Mouse (Mus musculus): ENCODE results near the gene Stard3. TPM values are rescaled to one million over a fixed set of nuclear protein-coding genes. Genes with fewer than 3 reads are reported as not detected.

The Stard3 gene
- polyA plus RNA-seq, 1 experiment, result 131 TPM

DNA sequence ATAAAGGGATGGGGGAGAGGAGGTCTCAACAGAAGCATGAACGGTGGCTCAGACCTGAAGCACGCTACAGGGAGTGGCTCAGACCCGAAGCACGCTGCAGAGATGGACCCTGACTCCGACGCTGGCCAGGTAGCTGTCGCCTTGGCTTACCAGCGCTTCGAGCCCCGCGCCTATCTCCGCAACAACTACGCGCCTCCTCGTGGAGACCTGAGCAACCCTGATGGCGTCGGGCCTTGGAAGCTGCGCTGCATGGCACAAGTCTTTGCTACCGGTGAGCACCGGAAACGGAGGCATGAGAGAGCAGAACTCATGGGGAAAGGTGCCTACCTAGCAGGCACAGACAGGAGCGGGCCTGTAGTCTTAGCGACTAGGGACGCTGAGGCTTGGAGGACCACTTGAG is 28.4 kb downstream of the Stard3 start:
- WGBS, result 15% methylated on average over 24 of the region's 24 CpGs
- H3K4me3 ChIP-seq (replicated peaks; ENCODE audit: extremely low read depth, low read depth, low read length), result no peak overlapping the region

GRCm38 (mm10) chr11:98387056-98387577 is 28.9 kb downstream of the Stard3 start:
- WGBS, result 51% methylated on average over 14 of the region's 14 CpGs

More for the DNA sequence above, 28.4 kb downstream of the Stard3 start:
- no peak for DNase-seq
- TF ChIP-seq CTCF (IDR thresholded peaks at IDR 0.05; ENCODE audit: insufficient read depth, low read length), result no peak
- peaks cover 3% of the 10 kb centered on the region; the same call in 1 of the 2 replicates for H3K4me1 ChIP-seq (ENCODE audit: control insufficient read depth, insufficient read depth, low read length)

DNA sequence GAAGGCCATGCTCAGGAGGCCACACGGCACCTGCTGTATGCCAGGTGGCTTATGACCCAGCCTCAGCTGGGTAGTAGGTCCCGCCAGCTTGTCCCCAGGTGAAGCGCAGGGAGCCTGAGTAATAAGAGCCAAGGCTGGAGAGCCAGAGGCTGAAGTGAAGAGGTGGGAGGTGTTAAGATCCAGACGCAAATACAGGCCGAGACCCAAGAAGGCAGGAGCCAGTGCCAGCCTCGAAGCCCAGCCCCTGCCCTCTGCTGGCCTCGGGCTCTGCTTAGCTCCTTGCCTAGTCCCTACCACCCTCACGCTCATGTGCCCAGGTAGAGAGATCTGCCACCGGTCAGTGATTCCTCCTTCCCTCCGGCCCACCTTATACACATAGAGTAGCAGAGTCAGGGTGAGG is 30.1 kb downstream of the Stard3 start:
- TF ChIP-seq CTCF (IDR thresholded peaks at IDR 0.05; ENCODE audit: insufficient read depth, low read length) (0 out of 2 replicates have a peak, but pooled peaks have one; percentile 13), POLR2A (IDR thresholded peaks at IDR 0.05; ENCODE audit: borderline replicate concordance, extremely low read depth, low read depth, low read length) (peak; percentile 3; the same call in 1 of the 2 replicates)
- WGBS, result 57% methylated on average over 10 of the region's 10 CpGs
- no peak for DNase-seq

More at GRCm38 (mm10) chr11:98387056-98387577, 28.9 kb downstream of the Stard3 start:
- Histone ChIP-seq H3K4me3 (replicated peaks; ENCODE audit: extremely low read depth, low read depth, low read length) (no peak overlapping the region), H3K4me1 (ENCODE audit: control insufficient read depth, insufficient read depth, low read length) (peaks cover 3% of the 10 kb centered on the region; the same call in 1 of the 2 replicates)
- DNase-seq, result no peak
- TF ChIP-seq POLR2A (IDR thresholded peaks at IDR 0.05; ENCODE audit: borderline replicate concordance, extremely low read depth, low read depth, low read length), result no peak
- no peak for TF ChIP-seq CTCF (IDR thresholded peaks at IDR 0.05; ENCODE audit: insufficient read depth, low read length)

GRCm38 (mm10) chr11:98389221-98389780 is 31.1 kb downstream of the Stard3 start:
- TF ChIP-seq POLR2A (IDR thresholded peaks at IDR 0.05; ENCODE audit: borderline replicate concordance, extremely low read depth, low read depth, low read length), result no peak
- peak; percentile 68 for TF ChIP-seq CTCF (IDR thresholded peaks at IDR 0.05; ENCODE audit: insufficient read depth, low read length)
- peaks cover 8% of the 10 kb centered on the region for H3K4me1 ChIP-seq (ENCODE audit: control insufficient read depth, insufficient read depth, low read length)
- WGBS, result 30% methylated on average over 9 of the region's 9 CpGs
- H3K4me3 ChIP-seq (replicated peaks; ENCODE audit: extremely low read depth, low read depth, low read length), result no peak overlapping the region
- peak; percentile 57 for DNase-seq

More for the DNA sequence above, 30.1 kb downstream of the Stard3 start:
- H3K4me1 ChIP-seq (ENCODE audit: control insufficient read depth, insufficient read depth, low read length), result peaks cover 5% of the 10 kb centered on the region; the same call in 1 of the 2 replicates
- H3K4me3 ChIP-seq (replicated peaks; ENCODE audit: extremely low read depth, low read depth, low read length), result no peak overlapping the region

GRCm38 (mm10) chr11:98390141-98390540 is 32.0 kb downstream of the Stard3 start:
- no peak for TF ChIP-seq CTCF (IDR thresholded peaks at IDR 0.05; ENCODE audit: insufficient read depth, low read length)
- no peak for TF ChIP-seq POLR2A (IDR thresholded peaks at IDR 0.05; ENCODE audit: borderline replicate concordance, extremely low read depth, low read depth, low read length)
- no peak overlapping the region for H3K4me3 ChIP-seq (replicated peaks; ENCODE audit: extremely low read depth, low read depth, low read length)
- DNase-seq, result no peak
- peaks cover 9% of the 10 kb centered on the region for H3K4me1 ChIP-seq (ENCODE audit: control insufficient read depth, insufficient read depth, low read length)
- WGBS, result 82% methylated on average over 12 of the region's 12 CpGs

DNA sequence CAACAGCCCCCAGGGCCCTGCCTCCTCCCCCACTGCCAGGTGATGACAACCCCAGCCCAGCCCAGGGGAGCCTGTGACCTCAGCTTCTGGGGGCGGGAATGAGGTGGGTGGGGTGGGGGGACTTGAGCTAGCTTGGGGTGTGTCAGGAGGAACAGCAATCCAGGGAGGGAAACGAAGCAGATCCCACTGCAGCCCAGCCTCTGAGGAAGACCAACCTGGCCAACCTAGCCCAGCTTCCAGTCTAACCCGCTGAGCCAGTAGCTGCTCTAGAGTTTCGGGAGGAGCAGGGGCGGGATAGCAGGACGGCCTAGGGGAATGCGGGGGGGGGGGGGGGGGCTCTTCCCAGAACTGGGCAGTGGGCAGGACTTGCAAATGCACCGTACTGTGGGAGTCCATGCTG is 33.9 kb downstream of the Stard3 start:
- TF ChIP-seq CTCF (IDR thresholded peaks at IDR 0.05; ENCODE audit: insufficient read depth, low read length) (no peak), POLR2A (IDR thresholded peaks at IDR 0.05; ENCODE audit: borderline replicate concordance, extremely low read depth, low read depth, low read length) (no peak)
- 36% methylated on average over 8 of the region's 8 CpGs for WGBS
- Histone ChIP-seq H3K4me3 (replicated peaks; ENCODE audit: extremely low read depth, low read depth, low read length) (no peak overlapping the region), H3K4me1 (ENCODE audit: control insufficient read depth, insufficient read depth, low read length) (peaks cover 11% of the 10 kb centered on the region)
- no peak for DNase-seq

- H3K4me1 ChIP-seq (ENCODE audit: control insufficient read depth, insufficient read depth, low read length), result peaks cover 11% of the 10 kb centered on the region
- no peak for DNase-seq
- 71% methylated on average over 4 of the region's 4 CpGs for WGBS
Observed at GRCm38 (mm10) chr11:98392645-98393044, 34.5 kb downstream of the Stard3 start.

GRCm38 (mm10) chr11:98393317-98393716 is 35.1 kb downstream of the Stard3 start:
- Histone ChIP-seq H3K4me1 (ENCODE audit: control insufficient read depth, insufficient read depth, low read length) (peaks cover 11% of the 10 kb centered on the region), H3K4me3 (replicated peaks; ENCODE audit: extremely low read depth, low read depth, low read length) (no peak overlapping the region)
- WGBS, result 60% methylated on average over 6 of the region's 6 CpGs
- peak; percentile 72 for DNase-seq
- TF ChIP-seq POLR2A (IDR thresholded peaks at IDR 0.05; ENCODE audit: borderline replicate concordance, extremely low read depth, low read depth, low read length), result no peak
- TF ChIP-seq CTCF (IDR thresholded peaks at IDR 0.05; ENCODE audit: insufficient read depth, low read length), result no peak

More at GRCm38 (mm10) chr11:98392645-98393044, 34.5 kb downstream of the Stard3 start:
- H3K4me3 ChIP-seq (replicated peaks; ENCODE audit: extremely low read depth, low read depth, low read length), result no peak overlapping the region
- no peak for TF ChIP-seq CTCF (IDR thresholded peaks at IDR 0.05; ENCODE audit: insufficient read depth, low read length)
- no peak for TF ChIP-seq POLR2A (IDR thresholded peaks at IDR 0.05; ENCODE audit: borderline replicate concordance, extremely low read depth, low read depth, low read length)

DNA sequence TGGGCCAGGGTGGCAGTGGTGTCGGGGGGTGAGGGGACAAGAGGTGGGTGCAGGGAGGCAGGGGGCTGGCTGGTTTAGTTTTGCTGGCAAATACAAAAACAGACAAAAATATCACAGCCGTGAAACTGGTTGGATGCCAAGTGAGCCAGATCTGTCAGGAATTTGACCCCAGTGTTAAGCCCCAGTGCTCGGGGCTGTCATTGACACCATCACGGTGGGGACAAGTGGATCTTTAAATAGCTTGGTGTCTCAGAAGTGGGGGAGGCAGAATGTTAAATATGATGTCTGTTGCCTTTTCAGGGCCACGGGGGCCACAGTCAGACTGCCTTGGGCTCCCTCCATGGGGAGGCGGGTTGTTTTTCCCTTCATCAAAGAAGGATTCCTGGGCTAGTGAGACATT is 36.1 kb downstream of the Stard3 start:
- 37% methylated on average over 6 of the region's 6 CpGs for WGBS
- no peak for TF ChIP-seq CTCF (IDR thresholded peaks at IDR 0.05; ENCODE audit: insufficient read depth, low read length)
- no peak for TF ChIP-seq POLR2A (IDR thresholded peaks at IDR 0.05; ENCODE audit: borderline replicate concordance, extremely low read depth, low read depth, low read length)
- H3K4me3 ChIP-seq (replicated peaks; ENCODE audit: extremely low read depth, low read depth, low read length), result no peak overlapping the region
- DNase-seq, result no peak
- peaks cover 11% of the 10 kb centered on the region for H3K4me1 ChIP-seq (ENCODE audit: control insufficient read depth, insufficient read depth, low read length)

DNA sequence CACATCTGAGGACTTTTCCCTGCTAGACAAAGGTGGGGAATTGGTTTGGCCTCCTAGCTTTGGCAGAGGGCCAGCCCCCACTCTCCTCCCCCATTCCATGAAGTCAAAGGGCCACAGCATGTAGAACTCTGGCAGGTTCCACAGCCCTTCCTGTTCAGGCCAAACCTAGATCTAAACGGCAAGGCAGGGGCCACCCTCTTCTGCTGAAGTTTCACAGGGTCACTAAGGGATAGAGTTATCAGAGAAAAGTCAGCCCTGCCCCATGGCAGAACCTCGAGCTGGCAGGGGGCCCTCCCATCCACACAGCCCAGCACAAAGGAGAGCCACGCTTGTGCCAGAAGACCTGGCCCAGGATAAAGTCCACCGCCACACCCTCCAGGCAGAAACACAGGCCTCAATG is 36.9 kb downstream of the Stard3 start:
- Histone ChIP-seq H3K4me3 (replicated peaks; ENCODE audit: extremely low read depth, low read depth, low read length) (no peak overlapping the region), H3K4me1 (ENCODE audit: control insufficient read depth, insufficient read depth, low read length) (peaks cover 11% of the 10 kb centered on the region)
- DNase-seq, result no peak
- 33% methylated on average over 4 of the region's 4 CpGs for WGBS
- no peak for TF ChIP-seq POLR2A (IDR thresholded peaks at IDR 0.05; ENCODE audit: borderline replicate concordance, extremely low read depth, low read depth, low read length)
- no peak for TF ChIP-seq CTCF (IDR thresholded peaks at IDR 0.05; ENCODE audit: insufficient read depth, low read length)
